Mouse (Mus musculus): ENCODE measurements at regions not wholly inside any gene's neighbourhood (a gene's known extent, or its start where the extent isn't known, plus 50 kb on each side); places are given as distances from the start of the nearest gene placed in this dataset.
A peak's percentile ranks its signal among the peaks of the same experiment; 100 is the strongest.

DNA sequence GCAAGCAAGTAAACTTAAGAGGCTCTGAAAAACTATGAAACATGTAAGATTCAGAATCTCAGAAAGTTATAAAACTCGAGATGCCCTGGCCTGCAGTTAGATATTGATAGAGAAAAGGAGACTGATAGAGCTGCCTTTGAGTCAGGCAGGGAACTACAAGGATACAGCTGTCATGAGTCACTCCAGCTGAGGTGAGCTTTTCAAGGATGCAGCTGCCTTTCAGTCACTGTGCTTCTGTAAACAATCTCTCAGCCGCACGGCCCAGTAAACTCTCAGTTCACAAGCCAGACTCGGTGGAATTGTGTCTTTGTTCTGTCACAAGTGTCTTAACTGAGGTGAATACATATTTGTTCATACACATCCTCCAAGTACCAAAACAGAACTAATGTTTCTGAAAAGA lies 334.9 kb upstream of the Rsrc1 start:
- no peak for DNase-seq (ENCODE audit: low read depth, low spot score)

DNA sequence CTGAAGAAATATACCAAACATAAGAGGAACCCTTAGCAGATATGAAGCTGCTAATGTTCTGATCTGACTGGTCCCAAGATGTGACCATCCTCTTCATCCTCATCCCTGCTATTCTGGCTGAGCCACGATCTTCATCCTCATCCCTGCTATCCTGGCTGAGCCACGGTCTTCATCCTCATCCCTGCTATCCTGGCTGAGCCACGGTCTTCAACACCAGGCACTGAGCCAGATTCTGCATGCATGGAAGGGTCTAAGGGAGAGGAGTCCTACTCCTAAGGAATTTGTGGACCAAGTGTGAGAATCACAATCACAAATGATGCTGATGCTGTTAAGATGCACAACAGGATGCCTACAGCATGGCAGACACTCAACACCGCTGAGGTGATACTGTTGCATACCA lies 331.9 kb upstream of the Rsrc1 start:
- DNase-seq (ENCODE audit: low read depth, low spot score) = no peak

DNA sequence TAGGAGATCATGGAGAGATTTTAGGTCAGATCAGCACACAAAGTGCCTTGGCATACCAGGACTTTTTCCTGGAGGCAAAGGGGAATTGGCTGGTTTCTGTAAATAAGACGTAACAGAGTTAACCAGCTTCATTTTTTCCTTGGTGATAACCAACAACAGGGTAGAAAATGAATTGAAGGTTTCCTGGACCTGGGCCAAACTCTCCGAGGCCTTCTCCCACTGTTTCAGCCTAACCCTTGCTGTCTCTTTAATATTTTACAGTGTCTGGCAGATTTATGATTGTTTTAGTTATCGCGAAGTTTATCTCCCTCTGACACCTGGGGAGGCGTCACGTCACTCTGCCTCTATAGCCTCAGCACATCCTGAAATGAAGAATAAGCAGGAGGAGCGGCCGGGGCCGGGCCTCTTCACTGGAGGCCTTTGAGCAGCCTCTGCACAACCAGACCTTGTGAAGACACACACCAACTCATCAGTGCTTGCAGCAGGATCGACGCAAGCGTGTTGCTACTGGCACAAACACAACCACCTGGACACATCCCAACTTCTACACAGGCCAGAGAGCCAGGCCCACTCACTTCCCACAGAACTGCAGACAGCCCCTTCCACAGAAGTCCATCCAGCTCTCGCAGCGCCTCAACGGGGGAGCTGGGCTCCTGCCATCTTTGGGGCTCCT lies 331.0 kb upstream of the Rsrc1 start:
- no peak for DNase-seq (ENCODE audit: low read depth, low spot score)

DNA sequence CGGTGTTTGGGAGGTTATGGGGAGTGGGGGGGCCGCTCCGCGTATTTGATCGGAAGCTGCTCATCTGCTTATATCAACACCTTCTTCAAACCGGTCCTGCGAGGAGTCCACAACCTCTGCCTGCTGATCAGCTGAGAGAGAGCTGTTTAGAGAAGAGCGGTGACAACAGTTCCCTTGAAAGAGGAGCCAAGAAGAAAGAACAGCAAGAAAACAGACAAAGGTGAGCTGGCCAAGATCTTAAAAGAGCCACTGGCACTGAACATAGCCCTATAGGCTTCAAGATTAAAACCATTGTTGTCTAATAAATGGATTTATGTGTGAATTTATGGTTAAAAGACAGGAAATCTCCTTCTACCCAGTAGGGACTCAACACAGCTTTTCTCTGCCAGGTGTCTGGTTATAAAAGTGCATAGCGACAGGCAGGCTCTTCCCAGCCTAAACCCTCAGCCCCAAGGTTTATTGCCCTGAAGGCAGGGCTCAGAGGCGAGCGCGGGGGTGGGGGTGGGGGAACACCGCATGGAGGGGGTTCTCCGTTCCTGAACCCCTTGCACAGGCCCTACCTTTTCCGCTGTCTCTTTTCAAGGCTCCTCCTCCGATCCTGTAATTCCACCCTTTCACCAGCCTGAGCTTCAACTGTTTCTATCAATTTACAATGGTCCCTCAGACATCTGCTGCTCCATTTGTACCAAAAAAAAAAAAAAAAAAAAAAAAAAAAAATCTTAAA lies 330.3 kb upstream of the Rsrc1 start:
- DNase-seq (ENCODE audit: low read depth, low spot score) = peak; percentile 15

DNA sequence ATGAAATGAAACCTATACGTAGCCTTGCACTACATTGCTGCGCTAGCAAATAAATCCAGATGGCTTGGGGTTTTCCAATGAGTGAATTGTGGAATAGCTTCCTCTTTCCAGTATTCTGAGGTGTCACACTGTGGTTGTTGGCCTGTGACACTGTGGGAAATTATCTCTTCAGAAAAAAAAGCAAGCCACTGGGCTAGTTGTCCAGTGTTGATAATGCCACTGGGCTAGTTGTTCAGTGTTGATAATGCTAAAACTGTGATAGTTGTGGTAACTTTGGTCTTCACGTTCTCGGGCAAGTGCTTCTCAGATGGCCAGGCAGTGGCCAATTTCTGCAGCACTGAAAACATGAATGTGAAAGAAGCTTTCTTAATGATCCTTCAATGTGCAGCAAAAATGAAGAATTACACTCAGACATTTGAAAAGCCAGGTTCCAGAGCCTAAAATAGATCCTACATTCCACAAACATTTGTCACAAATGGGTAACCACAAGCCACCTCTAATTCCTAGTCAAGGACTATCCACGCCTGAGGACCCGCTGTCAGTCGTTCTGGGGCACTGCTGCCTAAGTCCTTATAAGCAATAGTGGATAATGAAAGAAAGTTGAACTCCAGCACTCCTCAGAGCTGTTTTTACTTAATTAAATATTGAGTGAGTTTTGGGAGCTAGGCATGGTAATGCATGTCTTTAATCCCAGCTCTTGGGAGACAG lies 328.9 kb upstream of the Rsrc1 start:
- DNase-seq (ENCODE audit: low read depth, low spot score) = no peak

DNA sequence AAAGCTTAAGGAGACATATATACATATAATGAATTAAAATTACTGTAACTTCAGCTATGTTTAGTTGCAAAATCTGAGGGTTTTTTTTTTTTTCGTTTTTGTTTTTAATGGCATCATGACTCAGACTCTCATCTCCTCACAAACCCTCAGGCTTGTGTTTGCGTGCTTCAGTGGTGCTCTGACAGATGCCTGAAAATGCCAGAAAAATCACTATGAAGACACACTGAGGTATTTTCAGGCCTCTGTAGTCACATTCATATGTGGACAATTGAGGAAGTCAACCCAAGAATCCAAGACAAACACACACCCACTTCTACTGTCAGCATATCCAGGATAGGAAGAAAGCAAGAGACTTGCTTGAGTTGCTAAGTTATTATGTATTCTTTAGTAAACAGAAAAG lies 327.2 kb upstream of the Rsrc1 start:
- no peak for DNase-seq (ENCODE audit: low read depth, low spot score)

DNA sequence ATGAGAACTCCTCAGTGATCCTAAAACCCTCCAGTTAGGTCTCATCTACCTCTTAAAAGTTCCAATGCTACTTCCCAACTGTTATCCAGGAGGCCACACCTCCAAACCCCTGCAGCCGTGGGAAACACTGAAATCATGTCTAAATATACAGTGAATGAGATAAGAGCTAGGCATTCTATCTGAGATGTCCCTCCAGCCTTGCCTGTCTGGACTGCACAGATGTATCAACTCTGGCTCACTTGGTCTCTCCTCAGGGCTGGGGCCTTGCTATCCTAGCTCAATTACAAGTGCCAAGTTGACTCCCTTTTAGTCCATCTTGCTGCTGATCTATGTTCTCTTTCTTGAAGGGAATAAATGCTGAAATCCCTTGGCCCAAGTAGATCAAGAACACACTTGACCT lies 326.3 kb upstream of the Rsrc1 start:
- DNase-seq (ENCODE audit: low read depth, low spot score) = no peak

DNA sequence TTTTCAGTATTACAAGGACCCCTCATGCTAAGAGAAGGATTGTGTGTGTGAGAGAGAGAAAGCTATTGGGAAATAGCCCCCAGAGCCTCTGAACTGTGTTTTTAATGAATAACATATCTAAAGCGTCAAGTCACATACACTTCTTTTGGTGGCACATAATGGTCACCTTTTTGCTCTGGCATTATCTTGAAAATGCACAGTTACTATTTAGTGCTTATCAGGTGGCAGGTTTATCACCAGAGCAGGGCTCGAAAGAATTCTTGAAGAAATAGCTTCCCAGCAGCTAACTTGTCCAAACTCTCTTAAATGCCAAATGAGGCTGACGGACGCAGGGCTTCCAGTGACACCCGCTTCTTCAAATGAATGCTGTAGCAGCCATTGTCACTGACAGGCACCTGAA lies 324.7 kb upstream of the Rsrc1 start:
- DNase-seq (ENCODE audit: low read depth, low spot score) = no peak

DNA sequence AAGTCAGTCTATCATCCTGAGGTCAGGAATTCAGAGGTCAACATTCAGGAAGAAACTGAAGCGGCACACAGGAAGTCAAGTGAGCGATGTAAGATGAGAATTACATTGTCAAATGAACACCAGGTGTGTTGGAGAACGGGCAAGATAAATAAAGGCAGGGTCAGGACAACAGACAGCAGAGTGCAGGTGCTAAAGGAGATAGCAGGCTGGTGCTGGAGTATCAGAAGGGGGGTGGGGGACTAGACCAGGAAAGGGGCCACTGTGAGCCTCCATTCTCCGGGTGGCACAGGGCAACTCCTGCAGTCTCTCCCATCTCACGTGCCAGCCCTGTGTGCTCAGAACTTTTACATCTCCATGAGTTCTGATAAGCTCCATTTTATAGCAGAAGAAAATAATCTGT lies 320.6 kb upstream of the Rsrc1 start:
- no peak for DNase-seq (ENCODE audit: low read depth, low spot score)

DNA sequence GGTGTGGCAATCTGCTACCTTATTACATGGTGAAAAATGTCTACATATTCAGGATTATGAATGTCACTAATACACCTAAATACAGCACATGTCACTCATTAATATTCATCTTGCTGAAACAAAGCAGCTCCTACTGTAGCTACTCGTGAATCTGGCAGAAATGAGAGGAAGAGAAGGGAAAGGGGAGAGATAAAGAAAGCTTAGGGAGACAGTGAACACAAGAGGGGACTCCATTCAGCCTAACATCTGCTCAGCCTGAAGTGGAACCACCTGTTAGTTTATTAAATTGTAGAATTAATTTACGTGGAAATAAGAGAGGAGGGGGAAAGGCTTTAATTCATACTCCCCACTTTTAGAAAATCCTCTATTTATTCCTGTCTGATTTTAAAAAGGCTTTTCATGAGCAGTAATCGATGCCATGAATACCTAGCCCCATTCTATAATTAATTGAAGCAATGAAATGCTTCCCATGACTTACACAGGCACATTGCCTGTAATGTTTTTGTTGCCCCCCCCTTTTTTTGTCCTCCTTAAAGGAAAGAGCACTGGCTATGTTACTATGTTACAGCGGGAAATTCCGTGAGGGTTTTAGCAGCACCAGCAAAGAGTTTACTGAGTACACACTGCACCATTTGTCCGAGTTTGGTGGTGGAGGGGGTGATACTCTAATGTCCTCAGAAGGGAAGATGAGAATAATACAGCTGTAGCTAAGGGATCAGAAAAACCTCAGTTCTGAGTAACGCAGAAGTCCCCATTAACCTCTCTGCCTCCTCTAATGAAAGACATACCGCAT lies 319.2 kb upstream of the Rsrc1 start:
- DNase-seq (ENCODE audit: low read depth, low spot score) = no peak

DNA sequence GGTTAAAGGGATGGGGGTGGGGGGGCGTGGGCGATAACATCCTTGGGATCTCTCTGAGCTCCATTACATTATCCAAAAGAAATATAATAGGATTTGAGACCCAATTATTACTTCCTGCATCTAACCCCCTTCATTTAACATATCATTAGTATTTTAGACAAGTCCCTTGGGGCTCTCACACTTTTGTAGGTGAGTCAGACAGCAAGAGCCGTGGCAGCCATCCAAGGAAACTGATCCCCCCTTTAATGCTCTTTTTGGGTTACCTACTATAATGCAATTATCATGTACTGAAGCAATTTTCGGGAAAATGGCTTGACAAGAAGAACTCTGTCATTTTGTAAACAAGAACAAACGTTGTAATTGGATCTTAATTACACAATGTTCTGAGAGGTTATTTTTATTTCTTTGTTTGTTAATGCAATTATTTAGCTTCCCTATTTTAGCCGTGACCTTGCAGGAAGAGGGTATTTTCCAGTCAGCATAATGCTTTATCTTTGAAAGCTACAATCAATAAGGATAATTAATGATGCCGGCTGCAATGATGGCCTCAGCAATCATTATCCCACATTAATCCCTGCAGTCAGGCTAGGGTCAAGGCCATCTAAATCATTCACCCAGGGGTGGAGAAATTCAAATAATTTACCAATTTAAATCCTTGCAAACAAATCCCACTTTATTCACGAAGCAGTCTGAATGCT lies 297.5 kb upstream of the Rsrc1 start:
- DNase-seq (ENCODE audit: low read depth, low spot score) = no peak

DNA sequence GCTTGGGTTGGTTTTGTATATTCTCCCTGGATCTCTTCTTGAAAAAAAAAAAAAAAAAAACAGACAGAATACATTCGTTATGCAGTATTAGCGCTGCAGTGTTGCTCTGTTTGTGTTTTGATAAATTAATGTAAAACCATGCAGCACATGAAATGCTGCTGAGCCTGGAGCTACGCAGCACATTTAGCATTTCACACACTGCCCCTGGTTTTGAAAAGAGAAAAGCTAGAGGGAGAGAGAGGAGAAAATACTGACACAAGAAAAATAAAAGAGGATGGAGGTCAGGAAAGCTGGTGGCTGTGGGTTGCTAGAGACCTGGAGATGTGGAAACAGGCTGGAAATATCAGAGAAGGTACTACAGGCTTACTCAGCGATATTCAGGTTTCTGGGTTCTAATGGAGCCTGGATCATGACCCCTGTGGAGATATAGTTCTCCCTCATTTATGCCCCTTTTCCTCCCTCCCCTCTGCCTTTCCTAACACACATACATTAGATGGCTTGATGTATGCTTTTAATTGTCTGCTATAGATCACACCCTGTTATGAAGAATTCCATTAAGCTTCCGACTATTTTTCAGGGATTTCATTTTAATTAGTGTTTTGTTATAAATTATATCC lies 296.8 kb upstream of the Rsrc1 start:
- no peak for DNase-seq (ENCODE audit: low read depth, low spot score)

DNA sequence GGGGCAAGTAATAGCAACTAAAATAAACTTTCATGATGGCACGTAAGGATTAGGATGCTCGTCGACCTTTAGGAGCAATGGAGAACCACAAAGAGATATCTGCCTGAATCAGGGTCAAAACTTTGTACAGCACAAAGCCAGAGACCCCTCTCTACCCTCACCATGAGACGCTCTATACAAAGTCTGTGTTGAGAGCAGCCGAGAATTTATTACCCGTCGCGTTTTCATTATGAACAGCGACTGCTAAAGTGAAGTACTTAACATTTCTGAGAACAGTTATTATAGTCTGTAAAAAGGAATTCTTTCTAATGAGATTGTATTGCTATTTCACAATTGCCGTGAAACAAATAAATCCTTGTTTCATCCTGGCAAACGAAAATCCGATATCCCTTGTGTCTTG lies 296.1 kb upstream of the Rsrc1 start:
- no peak for DNase-seq (ENCODE audit: low read depth, low spot score)

DNA sequence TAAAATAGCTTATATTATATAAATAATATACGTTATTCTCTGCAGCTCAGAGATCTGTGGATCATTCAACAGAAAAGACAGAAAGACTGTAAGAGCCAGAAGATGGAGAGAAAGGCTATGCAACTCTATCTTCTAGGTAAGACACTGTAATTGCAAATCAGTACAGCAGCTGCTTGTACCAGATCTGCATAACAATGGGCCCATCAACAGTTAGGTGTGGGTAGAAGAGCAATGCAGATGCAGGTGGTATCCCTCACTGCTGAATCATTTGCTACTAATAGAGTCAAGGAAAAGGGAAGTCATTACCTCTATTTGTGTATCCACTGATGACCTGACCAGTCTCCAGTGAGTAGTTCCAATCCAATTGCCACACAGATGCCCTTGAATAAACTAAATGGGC lies 294.1 kb upstream of the Rsrc1 start:
- DNase-seq (ENCODE audit: low read depth, low spot score) = peak; percentile 71

DNA sequence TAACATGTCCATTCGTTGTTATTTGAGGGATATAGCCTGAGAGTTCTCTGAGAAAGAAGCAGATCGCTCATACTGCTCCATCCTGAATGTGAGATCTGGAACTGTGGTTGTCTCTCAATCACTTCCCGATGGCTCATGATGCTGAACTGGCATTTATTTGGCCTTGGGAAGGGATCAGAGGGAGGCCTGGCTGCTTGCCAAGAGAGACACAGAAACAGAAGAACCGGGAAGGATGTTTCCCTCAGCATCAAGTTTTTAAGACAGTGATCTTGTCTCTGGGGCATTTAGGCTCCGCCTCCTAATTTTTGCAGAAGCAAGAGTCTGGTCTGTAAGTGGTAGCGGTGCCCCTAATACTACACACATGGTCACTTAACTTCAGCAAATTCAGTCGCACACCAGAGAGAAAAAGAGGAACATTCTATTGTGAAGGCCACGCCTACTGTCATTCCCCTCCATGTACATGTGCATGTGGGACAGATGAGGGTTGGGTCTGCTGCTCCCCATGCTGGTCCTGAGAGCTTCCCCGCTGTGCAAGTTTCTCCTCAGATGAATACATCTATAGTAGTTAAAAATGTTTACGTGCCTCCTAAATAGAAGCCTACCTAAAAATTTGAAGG lies 290.2 kb upstream of the Rsrc1 start:
- DNase-seq (ENCODE audit: low read depth, low spot score) = no peak

DNA sequence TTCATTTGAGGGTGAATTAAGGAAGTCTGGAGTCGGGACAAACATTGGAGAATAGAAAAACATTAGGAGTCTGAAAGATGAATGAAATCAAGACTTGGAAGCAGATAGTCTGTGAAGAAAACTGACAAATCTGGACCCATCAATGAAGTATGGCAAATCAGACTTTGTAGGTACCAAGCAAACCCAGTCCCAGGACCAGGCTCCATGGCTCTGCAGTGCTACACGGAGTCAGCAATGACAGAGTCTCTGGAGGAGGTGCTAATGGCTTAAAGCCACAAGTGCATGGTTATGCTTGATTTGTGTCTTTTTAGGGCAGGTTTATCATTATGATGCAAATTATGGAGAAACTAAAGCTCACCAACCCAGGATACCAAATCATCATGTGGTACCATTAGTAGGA lies 286.1 kb upstream of the Rsrc1 start:
- DNase-seq (ENCODE audit: low read depth, low spot score) = no peak

DNA sequence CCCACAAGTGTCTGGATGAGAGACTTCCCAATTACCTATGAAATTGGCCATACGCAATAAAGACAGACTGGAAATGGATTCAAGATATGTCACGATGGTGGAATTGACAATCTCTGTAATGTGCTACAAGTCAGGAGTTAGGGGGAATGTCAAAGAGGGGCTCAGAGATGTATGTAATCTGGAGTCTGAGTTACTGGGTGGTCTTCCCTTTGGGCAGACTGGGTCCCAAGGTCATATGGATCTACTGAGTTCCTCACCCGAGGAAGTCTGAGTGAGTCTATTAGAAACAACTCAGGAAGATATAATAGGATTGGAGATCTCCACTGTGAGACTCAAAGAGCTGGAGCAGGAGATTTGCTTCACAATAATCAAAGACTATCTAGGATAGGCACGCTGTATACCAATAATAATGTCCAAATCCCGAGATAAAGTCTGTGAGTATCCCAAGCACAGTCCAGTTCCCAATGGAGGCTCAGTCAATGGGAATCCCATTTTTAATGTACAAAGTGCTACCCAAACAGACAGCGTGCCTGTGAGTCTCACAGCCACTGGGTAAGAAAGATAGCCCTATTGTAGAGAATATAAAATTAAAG lies 285.4 kb upstream of the Rsrc1 start:
- no peak for DNase-seq (ENCODE audit: low read depth, low spot score)

DNA sequence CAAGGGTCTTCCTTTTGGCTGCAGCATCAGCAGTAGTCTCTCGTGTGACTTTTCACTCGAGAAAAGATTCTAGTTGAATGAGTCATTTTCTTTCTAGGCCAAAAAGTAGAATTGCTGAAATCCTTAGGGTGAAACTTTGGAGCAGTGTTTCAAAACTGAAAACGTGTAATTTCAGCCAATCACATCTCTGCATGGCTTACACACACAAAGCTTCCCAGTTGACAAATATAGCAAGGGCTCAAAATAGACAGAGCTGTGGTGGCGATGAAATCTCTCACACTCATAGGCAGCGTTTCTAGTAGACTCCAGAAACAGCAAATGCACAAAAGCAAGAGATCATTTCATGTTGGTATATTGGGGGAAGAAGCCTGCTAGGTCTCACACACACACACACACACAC lies 283.1 kb upstream of the Rsrc1 start:
- DNase-seq (ENCODE audit: low read depth, low spot score) = no peak

DNA sequence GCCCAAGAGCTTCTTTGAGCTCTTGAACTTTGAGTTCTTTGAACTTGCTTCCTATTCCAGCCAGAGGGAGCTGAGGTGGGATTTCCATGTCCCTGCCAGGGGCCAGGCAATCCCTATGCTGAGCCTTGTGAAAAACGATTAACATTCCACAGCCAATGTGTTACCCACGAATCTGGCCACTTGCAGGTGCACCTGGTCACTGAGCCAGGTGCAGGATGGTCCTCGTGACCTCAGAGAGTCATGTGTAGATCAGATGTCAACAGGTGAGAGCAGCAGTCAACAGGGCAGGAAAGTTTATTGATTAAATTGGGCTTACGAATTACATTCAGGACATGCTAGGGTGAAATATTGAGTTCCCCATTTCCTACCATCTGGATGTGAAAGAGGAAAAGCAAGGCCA lies 275.4 kb upstream of the Rsrc1 start:
- no peak for DNase-seq (ENCODE audit: low read depth, low spot score)

DNA sequence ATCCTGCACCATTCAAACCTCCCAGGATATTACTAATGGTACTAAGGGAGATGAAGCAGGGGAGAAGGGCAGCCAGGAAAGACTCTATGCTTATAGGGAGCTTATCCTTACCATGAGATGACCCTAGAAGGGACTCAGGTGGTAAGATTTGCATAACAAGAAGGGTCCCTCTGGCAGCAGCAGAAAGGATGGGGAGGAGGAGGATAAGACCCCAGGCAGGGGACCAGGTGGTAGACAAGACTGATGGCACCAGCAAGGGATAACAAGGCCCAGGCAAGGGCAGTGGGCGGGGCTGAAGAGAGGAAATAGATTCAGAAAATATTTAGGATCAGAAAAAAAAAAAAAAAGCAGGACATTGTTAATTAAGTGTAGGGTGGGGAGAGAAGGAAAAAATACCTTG lies 245.7 kb upstream of the Rsrc1 start:
- no peak for DNase-seq (ENCODE audit: low read depth, low spot score)
